Mouse (Mus musculus) embryonic facial prominence, embryonic 15.5 days (tissue): Measurements from ENCODE around the gene Ptges3l. TPM values are rescaled to one million over a fixed set of nuclear protein-coding genes. Genes with fewer than 3 reads are reported as not detected.
"Not testable (repeated sequence)": the region's sequence is repeated elsewhere in the genome, so short reads cannot be mapped to it uniquely, and the experiment has no call there.

Source experiments
- ATAC-seq: fragments of 200-750 bp; cut with Nextera tagmentation; 2 replicates; pipeline ENCODE4 v1.8.0; 2017; ENCODE audit warnings: low read depth, moderate TSS enrichment; ENCODE audit not compliant: insufficient number of reproducible peaks, low FRiP score, low TSS enrichment
- H3K27ac ChIP-seq: fragments of 300-500 bp; sonication (generic); replicated peaks from 2 replicates; pipeline ENCODE4 v1.5.1; 2015; ENCODE audit warnings: mild to moderate bottlenecking, inconsistent platforms
- H3K27me3 ChIP-seq: fragments of 300-500 bp; sonication (generic); 2 replicates; pipeline ENCODE4 v1.6.1; 2015; ENCODE audit warnings: inconsistent platforms
- H3K36me3 ChIP-seq: fragments of 300-500 bp; sonication (generic); 2 replicates; pipeline ENCODE4 v1.6.1; 2015; ENCODE audit warnings: mild to moderate bottlenecking, inconsistent platforms
- H3K4me1 ChIP-seq: fragments of 300-500 bp; sonication (generic); 2 replicates; pipeline ENCODE4 v1.6.1; 2015; ENCODE audit warnings: inconsistent platforms
- H3K4me2 ChIP-seq: fragments of 300-500 bp; sonication (generic); replicated peaks from 2 replicates; pipeline ENCODE4 v1.6.1; 2015; ENCODE audit warnings: mild to moderate bottlenecking, inconsistent platforms
- H3K4me3 ChIP-seq: fragments of 300-500 bp; sonication (generic); replicated peaks from 2 replicates; pipeline ENCODE4 v1.5.1; 2015; ENCODE audit warnings: mild to moderate bottlenecking, inconsistent platforms
- H3K9ac ChIP-seq: fragments of 300-500 bp; sonication (generic); 2 replicates; pipeline ENCODE4 v1.6.1; 2015; ENCODE audit warnings: inconsistent platforms
- H3K9me3 ChIP-seq: fragments of 300-500 bp; sonication (generic); replicated peaks from 2 replicates; pipeline ENCODE4 v1.6.1; 2016; ENCODE audit warnings: inconsistent platforms
- WGBS: fragments of 180-500 bp; shearing (Covaris S2); methylation state at CpG from one replicate; pipeline ENCODE4 v1.1.7; 2015; 5-methylcytosine and 5-hydroxymethylcytosine counted together
- polyA plus RNA-seq: library from polyadenylated mRNA; unstranded; fragments of >200 nt; fragmentation: Nextera tagmentation; extraction: Ambion mirVana; gene quantifications from 2 replicates; pipeline ENCODE4 v1.2.1, GENCODE M21; 2015

Gene Ptges3l
- polyA plus RNA-seq, 1 experiment from 2014 or later = 19.8 TPM

- Histone ChIP-seq H3K4me1 (peaks cover 16% of the 10 kb centered on the region), H3K36me3 (peaks cover 24% of the 10 kb centered on the region), H3K9ac (peak within 1 kb of the TSS; percentile 56), H3K27ac (peak within 1 kb of the TSS; percentile 92), H3K9me3 (no peaks in the 10 kb centered on the region), H3K27me3 (no peaks in the 10 kb centered on the region), H3K4me3 (peak within 1 kb of the TSS; percentile 79), H3K4me2 (peak within 1 kb of the TSS; percentile 53)
- WGBS = under 1% methylated on average over 42 of the region's 42 CpGs
- ATAC-seq = peak; percentile 98
Measured at GRCm38 (mm10) chr11:101442127-101442693, 17.1 kb upstream of the Ptges3l start, which contains the start of gene Rpl27. Rpl27 (plus strand) TSS chr11:101442298.

GRCm38 (mm10) chr11:101441450-101442126, 16.5 kb upstream of the Ptges3l start:
- not testable (repeated sequence) for H3K27me3 ChIP-seq, H3K9ac ChIP-seq, ATAC-seq, H3K9me3 ChIP-seq, H3K27ac ChIP-seq
- Histone ChIP-seq H3K4me2 (peak overlapping the region; percentile 43), H3K4me1 (peaks cover 16% of the 10 kb centered on the region), H3K4me3 (peak overlapping the region; percentile 79), H3K36me3 (peaks cover 24% of the 10 kb centered on the region)
- 39% methylated on average over 14 of the region's 15 CpGs for WGBS

- not testable (repeated sequence) for H3K27me3 ChIP-seq, H3K27ac ChIP-seq, H3K4me1 ChIP-seq, H3K9me3 ChIP-seq, H3K4me2 ChIP-seq, H3K4me3 ChIP-seq, H3K9ac ChIP-seq, ATAC-seq
- WGBS = 52% methylated on average over 3 of the region's 3 CpGs
- peaks cover 30% of the 10 kb centered on the region for H3K36me3 ChIP-seq
Measured at GRCm38 (mm10) chr11:101438006-101438405, 12.9 kb upstream of the Ptges3l start.

DNA sequence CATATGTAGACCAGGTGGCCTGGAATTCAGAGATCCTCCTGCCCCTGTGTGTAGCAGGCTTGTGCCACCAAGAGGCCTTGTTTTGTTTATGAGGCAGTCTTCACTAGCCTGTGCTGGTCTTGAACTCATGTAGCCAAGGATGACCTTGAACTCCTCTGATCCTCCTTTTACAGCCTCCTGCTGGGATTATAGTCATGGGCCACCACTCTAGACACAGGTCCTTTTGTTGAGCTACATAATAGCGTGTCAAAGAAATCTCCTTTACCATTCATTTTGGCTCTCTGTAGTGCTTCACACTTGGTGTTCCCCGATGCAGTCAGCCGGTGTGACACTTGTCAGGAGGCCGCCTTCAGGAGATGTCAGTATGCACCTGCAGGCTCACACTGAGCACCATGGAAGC, 11.8 kb upstream of the Ptges3l start:
- H3K36me3 ChIP-seq = peaks cover 39% of the 10 kb centered on the region
- 84% methylated on average over 4 of the region's 4 CpGs for WGBS
- H3K27ac ChIP-seq = no peak overlapping the region
- H3K27me3 ChIP-seq = no peaks in the 10 kb centered on the region
- no peak overlapping the region for H3K9ac ChIP-seq
- H3K9me3 ChIP-seq = no peaks in the 10 kb centered on the region
- no peak overlapping the region for H3K4me3 ChIP-seq
- no peak overlapping the region for H3K4me2 ChIP-seq
- no peak for ATAC-seq
- H3K4me1 ChIP-seq = no peaks in the 10 kb centered on the region

- Histone ChIP-seq H3K9me3 (no peaks in the 10 kb centered on the region), H3K4me3 (no peak overlapping the region), H3K36me3 (peaks cover 50% of the 10 kb centered on the region), H3K9ac (no peak overlapping the region), H3K27me3 (no peaks in the 10 kb centered on the region), H3K27ac (no peak overlapping the region), H3K4me2 (no peak overlapping the region), H3K4me1 (no peaks in the 10 kb centered on the region)
- 84% methylated on average over 4 of the region's 4 CpGs for WGBS
- 0 out of 2 replicates have a peak, but pooled peaks have one; percentile 9 for ATAC-seq
Measured at GRCm38 (mm10) chr11:101435831-101436230, 10.7 kb upstream of the Ptges3l start.

DNA sequence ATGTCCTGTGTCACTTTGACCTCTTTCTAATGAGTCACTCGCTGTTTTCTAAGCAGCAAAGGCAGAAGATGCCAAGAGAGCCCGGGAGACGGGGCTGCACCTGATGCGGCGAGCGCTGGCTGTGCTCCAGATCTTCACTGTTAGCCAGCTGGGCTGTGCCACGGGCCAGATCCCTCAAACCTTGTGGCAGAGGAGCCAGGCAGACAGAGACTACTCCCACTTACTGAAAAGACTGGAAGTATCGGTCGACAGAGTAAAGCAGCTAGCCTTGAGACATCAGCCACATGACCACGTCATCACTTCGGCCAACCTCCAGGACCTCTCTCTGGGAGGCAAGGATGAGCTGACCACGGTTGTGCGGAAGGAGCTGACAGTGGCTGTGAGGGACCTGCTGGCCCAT, 8.3 kb upstream of the Ptges3l start:
- WGBS = 89% methylated on average over 13 of the region's 13 CpGs
- H3K4me1 ChIP-seq = no peaks in the 10 kb centered on the region

DNA sequence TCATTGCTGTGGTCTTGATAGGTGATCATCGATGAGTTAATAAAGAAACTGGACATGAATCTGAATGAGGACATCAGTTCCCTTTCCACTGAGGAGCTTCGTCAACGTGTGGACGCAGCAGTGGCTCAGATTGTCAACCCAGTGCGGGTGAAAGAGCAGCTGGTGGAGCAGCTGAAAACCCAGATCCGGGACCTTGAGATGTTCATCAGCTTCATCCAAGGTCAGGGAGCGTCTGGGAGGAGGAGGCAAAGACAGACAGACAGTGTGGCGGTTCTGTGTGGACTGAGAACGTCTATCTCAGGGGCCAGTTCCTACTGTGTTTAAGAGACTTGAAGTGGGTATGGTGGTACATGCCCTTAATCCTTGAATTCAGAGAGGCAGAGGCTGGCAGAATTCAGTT, 6.2 kb upstream of the Ptges3l start:
- WGBS = 91% methylated on average over 9 of the region's 9 CpGs
- peaks cover 66% of the 10 kb centered on the region for H3K36me3 ChIP-seq
- no peaks in the 10 kb centered on the region for H3K9me3 ChIP-seq

More for the DNA sequence above, 8.3 kb upstream of the Ptges3l start:
- no peak overlapping the region for H3K4me2 ChIP-seq
- H3K27ac ChIP-seq = no peak overlapping the region
- H3K9me3 ChIP-seq = no peaks in the 10 kb centered on the region
- H3K4me3 ChIP-seq = no peak overlapping the region
- no peak overlapping the region for H3K9ac ChIP-seq
- H3K27me3 ChIP-seq = no peaks in the 10 kb centered on the region
- H3K36me3 ChIP-seq = peaks cover 66% of the 10 kb centered on the region
- ATAC-seq = no peak

GRCm38 (mm10) chr11:101426165-101426564, 1.0 kb upstream of the Ptges3l start:
- H3K4me2 ChIP-seq = peak overlapping the region; percentile 90

More for the DNA sequence above, 6.2 kb upstream of the Ptges3l start:
- H3K4me3 ChIP-seq = no peak overlapping the region
- H3K4me2 ChIP-seq = no peak overlapping the region
- no peak overlapping the region for H3K27ac ChIP-seq
- peaks cover 8% of the 10 kb centered on the region for H3K4me1 ChIP-seq
- H3K9ac ChIP-seq = no peak overlapping the region
- no peak for ATAC-seq
- no peaks in the 10 kb centered on the region for H3K27me3 ChIP-seq

DNA sequence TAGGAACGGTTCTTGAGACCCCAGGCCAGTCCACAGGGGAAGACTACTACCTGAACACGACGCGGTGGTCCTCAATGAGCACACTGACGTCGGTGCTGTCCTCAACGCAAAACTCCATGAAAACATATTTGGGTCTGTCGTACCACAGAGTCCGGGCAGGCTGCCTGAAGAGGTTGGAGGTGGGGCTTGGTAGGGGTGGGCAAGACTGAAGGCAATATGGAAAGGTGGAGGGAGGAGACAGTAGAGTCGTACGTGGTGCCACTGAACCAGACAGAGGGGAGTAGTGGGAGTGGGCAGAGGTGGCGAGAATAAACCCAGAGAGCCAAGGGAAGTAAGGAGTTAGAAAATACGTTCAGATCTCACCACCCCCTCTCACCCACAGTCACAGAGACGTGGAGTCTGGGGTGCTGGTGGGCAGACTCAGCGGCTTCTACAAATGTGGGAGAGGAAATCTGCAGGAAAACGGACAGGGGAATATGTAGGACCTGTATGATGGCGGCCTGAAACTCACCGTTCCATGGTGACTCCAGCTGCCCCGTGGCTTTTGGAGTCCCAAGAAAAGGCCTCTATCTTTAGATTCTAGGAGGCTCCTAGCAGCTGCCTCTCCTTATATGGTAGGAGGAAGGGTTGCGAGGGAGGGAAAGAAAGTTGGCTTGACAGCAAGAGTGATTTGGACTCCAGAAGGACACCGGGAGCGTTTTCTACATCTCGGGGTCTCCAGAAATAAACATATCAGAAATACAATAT, 855 bp downstream of the Ptges3l start, which contains the start of gene Gm27029:
Gene Gm27029, minus strand, starts transcription at position 692 of the 747 bp plus-strand sequence.
- Histone ChIP-seq H3K4me2 (peak within 1 kb of the TSS; percentile 90), H3K4me1 (peaks cover 30% of the 10 kb centered on the region), H3K27ac (peak within 1 kb of the TSS; percentile 90), H3K27me3 (no peaks in the 10 kb centered on the region), H3K36me3 (no peaks in the 10 kb centered on the region; the same call in 1 of the 2 replicates), H3K9ac (peak within 1 kb of the TSS; percentile 72), H3K9me3 (no peaks in the 10 kb centered on the region), H3K4me3 (peak within 1 kb of the TSS; percentile 89)
- 4% methylated on average over 23 of the region's 23 CpGs for WGBS
- peak; percentile 64 for ATAC-seq

More at GRCm38 (mm10) chr11:101426165-101426564, 1.0 kb upstream of the Ptges3l start:
- peaks cover 30% of the 10 kb centered on the region for H3K4me1 ChIP-seq
- no peaks in the 10 kb centered on the region for H3K27me3 ChIP-seq
- H3K4me3 ChIP-seq = peak overlapping the region; percentile 89
- peaks cover 19% of the 10 kb centered on the region for H3K36me3 ChIP-seq
- H3K9ac ChIP-seq = no peak overlapping the region
- no peak for ATAC-seq
- WGBS = 44% methylated on average over 8 of the region's 8 CpGs
- H3K9me3 ChIP-seq = no peaks in the 10 kb centered on the region
- no peak overlapping the region for H3K27ac ChIP-seq

- no peak overlapping the region for H3K9ac ChIP-seq
- H3K4me3 ChIP-seq = no peak overlapping the region
- H3K4me1 ChIP-seq = peaks cover 20% of the 10 kb centered on the region
- H3K9me3 ChIP-seq = no peaks in the 10 kb centered on the region
- no peaks in the 10 kb centered on the region for H3K36me3 ChIP-seq
- H3K4me2 ChIP-seq = no peak overlapping the region
- H3K27me3 ChIP-seq = no peaks in the 10 kb centered on the region
- no peak for ATAC-seq
- H3K27ac ChIP-seq = no peak overlapping the region
- 88% methylated on average over 5 of the region's 5 CpGs for WGBS
Measured at GRCm38 (mm10) chr11:101420148-101420547, 5.0 kb downstream of the Ptges3l start.

GRCm38 (mm10) chr11:101419610-101420009, 5.5 kb downstream of the Ptges3l start:
- Histone ChIP-seq H3K9ac (no peak overlapping the region), H3K36me3 (no peaks in the 10 kb centered on the region), H3K4me2 (no peak overlapping the region), H3K4me3 (no peak overlapping the region), H3K4me1 (peaks cover 20% of the 10 kb centered on the region), H3K27ac (no peak overlapping the region), H3K27me3 (no peaks in the 10 kb centered on the region), H3K9me3 (no peaks in the 10 kb centered on the region)
- WGBS = 32% methylated on average over 3 of the region's 3 CpGs
- no peak for ATAC-seq
